Mouse (Mus musculus): Measurements from ENCODE around the gene Pdzd7.
A peak's percentile ranks its signal among the peaks of the same experiment; 100 is the strongest.
"Not testable (repeated sequence)": the region's sequence is repeated elsewhere in the genome, so short reads cannot be mapped to it uniquely, and the experiment has no call there.

Pdzd7 gene

DNA sequence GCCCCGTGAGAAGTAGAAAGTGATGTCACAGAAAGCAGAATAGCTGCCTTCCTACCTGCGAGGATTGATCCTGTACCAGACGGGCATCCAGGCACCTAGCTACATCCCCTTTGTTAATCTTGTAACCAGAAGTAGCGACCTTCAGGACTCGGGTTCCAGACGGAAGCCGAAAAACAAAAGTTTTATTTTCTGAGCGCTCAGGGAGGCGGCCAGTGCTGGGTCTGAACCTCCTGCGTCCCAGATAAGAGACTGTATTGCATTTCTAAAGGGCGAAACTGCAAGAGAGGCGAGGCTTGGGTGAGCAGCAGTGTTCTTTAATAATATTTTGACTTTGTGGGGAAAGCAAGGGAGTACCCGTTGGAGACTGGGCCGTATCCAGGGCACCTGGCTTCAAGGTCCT, 13.3 kb upstream of the Pdzd7 start:
- no peak for DNase-seq (ENCODE audit: low spot score in 2 of 2)

DNA sequence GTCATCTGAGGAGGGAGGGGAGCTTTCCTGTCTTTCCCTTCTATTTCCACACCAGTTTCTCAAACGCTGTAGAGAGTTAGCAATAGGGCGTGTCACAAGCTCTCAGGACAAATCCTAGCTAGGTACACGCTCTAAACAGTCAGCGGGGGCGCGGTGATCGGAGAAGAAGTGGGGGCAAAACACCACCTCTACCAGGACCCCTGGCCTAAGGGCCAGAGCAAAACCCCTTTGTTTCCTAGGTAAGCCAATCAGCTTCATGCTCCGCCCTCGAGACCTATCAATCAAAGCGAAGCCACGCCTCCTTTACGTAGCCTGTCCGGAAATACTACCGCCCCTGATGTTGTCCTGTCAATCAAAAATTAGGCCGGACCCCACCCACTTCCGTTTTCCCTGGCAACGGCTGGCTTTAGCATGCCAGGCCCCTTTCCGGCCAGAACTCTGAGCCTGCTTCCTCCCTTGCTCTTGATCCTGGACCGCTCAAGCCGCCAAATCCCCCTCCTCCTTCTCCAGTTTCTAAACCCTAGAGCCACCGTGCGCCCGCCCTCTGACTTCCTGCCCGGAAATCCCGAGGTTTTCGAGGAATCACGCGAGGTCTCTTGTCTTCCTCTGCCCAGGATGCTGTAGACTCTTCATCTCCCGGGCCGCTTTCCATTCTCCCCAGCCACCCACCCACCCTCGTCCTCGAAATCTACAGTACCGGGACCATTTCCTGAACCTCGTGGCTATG, 12.8 kb upstream of the Pdzd7 start:
- peak; percentile 95 to 97 for DNase-seq (ENCODE audit: low spot score in 2 of 2)

DNA sequence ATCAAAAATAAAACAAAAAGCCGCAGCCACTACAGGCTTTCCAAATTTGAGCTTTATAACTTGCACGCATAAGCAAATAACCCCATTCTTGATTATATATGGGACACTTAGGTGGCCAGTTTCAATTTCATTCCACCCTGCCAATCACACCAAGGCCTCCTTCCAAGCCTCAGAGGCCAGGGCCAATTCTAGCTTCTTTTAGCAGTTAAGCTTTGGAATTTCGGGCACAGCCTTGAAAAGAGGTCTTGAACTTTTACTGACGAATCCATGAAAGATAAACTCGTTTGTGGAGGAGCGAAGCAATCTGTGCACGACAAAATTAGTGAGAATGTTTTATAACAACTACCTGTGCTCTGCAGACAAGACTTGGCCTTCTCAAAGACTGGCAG, 12.2 kb upstream of the Pdzd7 start:
- DNase-seq (ENCODE audit: low spot score in 2 of 2) = peak in 1 of 2 experiments; percentile 42

DNA sequence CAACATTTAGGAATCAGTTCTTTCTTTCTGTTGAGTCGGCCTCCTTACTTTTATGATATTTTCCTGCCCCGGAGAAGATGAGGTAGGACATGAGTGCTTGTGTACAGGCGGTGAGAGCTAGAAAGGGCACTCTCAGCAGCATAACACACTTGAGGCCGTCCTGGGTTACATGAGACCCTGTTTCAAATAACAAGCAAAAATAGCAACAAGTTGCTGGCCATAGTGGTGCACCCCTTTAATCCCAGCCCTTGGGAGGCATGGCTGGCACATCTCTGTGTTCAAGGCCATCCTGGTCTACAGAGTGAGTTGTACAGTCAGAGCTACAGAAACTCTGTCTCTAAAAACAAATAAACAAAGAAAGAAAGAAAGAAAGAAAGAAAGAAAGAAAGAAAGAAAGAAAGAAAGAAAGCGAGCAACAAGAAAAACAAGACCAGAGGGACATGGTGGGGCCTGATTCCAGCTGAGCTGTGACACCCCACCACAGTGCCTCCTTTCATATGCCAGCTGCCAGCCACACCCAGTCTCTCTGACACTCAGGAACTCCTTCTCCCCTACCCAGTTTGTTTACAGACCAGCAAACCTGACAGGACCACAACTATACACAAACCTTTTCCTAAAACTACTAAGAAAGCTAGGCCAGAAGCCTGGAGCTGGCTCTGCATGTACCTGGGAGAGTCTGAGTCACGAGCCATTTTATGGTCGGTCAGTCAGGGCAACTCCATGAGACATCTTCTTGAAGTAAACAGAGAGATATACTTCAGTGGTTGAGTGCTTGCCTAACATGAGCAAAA, 11.6 kb upstream of the Pdzd7 start:
- no peak for DNase-seq (ENCODE audit: low spot score in 2 of 2)

DNA sequence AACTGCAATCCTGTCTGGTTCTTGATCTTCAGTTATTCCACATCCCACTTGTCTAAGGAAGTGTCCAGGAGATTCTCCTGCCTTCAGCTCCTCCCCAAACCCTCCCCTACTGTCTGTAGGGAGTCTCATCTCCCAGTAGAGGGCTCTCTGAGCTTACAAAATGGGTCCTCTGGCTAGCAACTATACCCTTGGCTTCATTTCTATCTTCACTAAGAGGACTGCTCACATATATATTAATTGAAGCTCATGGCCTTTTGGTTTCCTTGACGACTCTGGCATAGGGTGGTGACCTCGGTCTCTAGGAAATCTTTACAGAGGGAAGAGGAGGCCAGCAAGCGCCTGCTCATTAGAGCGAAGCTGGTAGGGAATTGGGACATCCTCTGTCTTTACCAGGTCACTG, 10.8 kb upstream of the Pdzd7 start:
- DNase-seq (ENCODE audit: low spot score in 2 of 2) = no peak

DNA sequence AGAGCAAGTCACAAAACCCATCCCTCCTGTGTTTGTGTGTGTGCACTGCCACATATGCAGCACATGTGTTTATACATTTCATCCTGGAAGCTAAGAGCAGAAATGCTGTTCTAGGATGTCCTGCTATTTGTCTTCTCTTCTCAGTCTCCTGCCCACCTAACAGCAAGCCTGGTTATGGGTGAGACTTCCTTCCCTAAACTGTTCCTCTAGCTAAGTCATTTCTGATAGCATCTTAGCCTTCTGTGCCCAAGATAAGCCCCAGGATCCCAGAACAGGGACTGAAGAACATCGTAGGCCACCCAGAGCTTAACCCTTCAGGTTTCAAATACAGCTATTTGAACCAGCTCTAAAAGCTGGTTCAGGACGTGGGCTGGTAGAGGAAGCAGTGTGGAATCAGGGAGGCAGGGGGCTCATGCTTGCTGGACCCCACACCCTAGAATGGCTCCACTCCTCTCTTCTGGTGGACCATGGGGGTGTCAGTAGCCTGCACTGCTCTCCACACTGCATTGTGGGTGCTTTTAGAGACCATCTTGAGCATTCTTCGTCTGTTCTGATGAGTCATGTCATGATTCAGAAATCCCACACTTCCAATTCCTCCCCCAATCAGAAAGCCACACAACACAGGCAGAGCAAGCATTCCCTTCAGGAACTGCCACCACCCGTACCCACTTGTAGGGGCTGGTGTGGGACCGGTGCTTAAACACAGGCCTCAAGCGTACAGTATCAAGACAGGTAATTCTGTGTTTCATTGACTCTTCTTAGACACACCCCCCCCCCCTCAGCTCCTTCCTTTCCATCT, 9.6 kb upstream of the Pdzd7 start:
- no peak for DNase-seq (ENCODE audit: low spot score in 2 of 2)

DNA sequence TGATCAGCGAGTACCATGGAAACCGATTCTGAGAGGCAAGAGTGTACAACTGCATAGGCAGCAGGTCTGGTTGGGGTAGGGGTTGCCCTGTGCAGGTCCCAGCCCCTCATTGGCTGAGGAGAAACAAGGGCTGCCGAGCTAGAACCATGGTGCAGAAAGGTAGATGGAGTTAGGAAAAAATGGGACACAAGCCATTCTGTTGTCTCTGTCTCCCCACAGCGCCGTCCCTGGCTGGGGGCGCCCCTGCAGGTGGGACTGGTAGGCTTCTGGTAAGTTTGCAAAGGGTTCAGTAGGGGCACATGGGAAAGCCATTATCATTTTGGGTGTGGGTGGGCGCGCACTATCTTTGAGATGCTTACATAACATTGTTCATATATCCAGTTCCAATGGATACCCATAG, 7.9 kb upstream of the Pdzd7 start:
- DNase-seq (ENCODE audit: low spot score in 2 of 2) = no peak

DNA sequence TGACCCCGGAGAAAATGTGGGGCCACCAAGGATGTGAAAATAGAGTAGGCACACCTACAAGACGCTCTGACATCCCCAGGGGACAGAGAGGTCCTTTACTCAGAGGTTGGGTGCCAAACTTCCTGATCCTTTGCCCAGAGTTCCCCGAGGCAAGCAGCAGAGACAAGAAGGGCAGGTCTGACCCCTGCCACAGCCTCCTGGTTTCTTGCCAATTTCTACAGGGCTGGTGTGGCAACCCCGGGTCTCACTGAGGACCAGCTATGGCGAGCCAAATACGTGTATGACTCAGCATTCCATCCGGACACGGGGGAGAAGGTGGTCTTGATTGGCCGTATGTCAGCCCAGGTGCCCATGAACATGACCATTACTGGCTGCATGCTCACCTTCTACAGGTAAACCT, 4.0 kb upstream of the Pdzd7 start:
- no peak for DNase-seq (ENCODE audit: low spot score in 2 of 2)

DNA sequence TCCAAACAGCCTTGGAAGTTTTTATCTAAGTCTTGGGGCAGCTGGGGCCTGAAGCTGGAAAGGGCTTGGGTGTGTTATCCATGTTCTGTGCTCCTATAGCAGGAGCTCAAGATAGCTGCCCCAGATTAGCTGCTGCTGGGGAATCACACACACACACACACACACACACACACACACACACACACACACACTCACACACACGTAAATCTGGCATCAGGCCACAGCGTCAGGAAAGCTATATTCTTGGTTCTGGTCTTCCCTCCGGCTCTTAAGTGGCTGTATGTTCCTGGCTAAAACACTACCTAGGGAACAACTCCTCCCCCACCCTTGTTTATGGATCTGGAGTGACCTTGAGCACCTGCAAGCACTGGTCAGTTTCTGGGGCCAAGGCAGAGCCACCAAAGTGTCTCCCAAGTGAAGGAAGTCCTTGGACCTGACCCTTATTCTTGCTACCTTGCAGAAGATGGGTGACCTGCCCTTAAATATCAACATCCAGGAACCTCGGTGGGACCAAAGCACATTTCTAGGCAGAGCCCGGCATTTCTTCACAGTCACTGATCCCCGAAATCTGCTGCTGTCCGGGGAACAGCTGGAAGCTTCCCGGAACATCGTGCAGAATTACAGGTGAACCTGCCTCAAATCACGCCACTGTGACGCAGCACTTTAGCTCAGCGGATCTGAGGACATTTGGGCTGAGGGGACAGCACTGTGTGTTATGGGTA, 3.3 kb upstream of the Pdzd7 start:
- DNase-seq (ENCODE audit: low spot score in 2 of 2) = no peak

DNA sequence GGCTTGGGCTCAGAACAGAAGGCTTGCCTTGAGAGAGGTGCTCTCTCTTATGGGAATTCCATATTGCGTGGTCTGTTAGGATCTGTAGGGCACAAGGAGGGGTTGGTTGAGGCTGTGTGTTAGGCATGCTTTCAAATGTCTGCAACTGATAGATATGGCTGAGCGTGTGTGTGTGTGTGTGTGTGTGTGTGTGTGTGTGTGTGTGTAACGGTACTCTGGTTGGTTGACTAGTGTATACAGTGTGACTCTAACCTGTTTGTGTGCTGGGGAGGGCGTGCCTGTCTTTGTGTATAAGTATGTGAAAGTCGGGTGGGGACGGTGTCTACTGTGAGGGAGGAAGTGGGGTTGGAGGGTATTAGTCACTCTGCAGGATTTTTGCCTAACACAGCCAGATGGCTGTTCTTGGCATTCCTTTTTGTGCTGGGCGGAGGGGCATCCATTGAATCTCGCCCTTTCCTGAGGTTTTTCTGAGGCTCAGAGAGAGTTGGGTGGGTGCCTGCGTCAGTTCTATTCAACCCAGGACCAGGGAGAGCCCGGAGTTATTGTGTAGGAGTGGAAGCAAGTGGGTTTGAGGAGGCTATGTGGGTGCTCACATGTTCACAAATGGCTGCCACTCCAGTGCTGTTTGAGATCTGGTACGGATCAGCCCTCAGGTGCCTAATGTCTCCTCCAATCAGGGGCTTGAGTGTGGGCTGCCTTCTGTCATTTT, 2.6 kb upstream of the Pdzd7 start:
- DNase-seq (ENCODE audit: low spot score in 2 of 2) = peak; percentile 79 to 80

DNA sequence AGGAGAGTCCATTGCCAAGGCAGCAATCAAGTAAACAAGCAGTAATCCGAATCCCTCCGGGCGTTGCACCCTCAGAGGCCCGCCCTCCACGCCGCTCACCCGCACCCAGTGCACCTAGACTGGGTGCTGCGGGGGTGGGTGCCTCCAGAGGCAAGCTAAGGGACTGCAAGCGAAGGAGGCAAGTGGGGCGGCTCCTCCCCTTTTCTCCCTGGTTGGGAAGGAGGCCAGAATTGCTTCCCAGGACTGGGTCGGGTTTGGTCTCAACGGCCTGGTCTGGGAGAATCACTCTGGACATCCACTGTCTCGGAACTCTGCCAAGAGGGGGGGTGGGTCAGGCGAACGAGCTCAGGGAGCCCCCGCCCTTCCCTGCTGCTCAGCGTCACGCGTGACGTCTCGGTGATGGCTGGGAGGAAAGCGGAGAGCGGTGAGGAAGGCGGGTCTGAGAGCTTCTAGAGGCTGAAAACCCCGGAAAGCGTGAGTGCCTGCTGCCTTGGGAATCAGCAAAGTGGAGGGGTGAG, 2.0 kb upstream of the Pdzd7 start, which contains the start of gene Sfxn3:
Sfxn3 (plus strand) TSS at position 87 of the 518 bp plus-strand sequence.
- DNase-seq (ENCODE audit: low spot score in 2 of 2) = peak; percentile 97

DNA sequence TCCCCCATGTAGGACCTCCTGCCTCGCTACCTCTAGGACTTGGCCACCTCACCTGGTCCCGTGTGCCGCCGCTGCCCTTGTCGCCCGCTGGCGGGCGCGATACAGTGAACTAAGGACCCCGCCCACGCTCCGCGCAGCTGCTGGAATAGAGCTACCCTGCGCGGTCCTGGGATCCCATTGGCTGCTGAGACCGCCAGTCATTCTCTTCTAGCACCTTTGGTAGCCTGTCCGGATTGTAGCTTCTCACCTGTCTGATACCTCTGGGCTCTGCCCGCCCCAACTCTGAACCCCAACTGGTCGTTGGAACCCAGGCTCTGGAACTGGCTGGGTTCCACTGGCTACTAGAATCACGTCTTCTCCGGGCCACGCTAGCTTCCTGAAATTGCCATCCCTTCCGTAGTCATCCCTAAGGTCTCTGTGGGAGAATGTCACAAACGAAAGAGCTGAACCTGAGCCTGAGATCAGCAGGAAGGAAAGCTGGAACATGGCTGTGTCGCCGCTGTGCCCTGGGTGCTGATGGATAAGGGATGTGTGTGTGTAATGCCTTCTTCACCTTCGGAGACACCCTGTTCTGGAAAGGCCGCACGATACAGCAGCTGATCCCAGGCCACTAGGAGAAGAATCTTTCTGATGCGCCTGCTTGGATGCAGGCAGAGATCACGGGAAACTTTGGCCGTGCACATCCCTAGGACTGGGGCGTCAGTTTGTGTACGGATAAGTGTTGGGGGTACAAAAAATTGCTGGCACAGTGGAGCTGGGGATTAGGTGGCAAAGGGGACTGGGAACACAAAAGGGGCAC, 1.2 kb upstream of the Pdzd7 start:
- DNase-seq (ENCODE audit: low spot score in 2 of 2) = peak; percentile 81

DNA sequence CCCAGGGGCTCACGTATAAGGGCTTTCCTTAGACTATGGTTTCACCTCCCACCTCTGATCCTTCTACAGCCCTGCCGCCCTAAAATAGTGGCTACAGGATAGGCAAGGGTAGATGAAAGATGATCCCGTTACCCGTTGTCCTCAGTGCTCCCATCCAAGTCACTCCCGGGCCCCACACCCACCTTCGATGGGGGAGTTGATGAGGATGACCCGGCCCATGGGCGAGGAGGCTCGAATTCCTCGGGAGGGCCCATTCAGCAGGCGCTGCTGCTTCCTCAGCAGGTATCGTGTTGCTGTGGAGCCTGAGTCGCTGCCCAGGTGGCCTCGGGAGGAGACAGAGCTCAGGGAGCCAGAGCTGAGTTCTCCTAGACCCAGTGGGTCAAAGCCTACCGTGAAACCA, 281 bp downstream of the Pdzd7 start:
- DNase-seq (ENCODE audit: low spot score in 2 of 2) = no peak

DNA sequence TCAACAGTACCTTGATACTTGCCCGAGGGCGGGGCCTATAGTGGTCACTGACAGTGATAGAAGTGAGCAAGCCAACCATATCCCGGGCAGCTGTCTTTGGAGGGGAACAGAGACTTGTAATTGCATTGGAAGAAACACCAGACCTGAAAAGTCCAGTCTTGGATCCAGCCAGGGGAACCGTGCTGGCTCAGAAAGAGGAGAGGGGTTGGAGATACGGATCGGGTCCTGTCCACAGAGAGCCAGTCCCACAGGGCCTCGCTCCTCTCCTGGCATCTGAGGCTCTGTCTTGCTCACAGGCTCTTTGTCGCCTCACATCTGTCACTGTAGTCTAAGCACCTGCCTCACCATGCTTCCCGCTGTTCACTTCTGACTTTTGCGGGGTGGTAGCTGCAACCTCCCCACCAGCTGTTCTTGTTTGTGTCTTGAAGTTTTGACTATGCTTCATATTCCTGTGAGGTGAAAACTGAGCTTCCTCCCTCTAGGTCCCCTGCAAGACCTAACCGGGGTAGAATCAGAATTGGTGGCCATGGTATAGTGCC, 1.1 kb downstream of the Pdzd7 start:
- no peak for DNase-seq (ENCODE audit: low spot score in 2 of 2)

DNA sequence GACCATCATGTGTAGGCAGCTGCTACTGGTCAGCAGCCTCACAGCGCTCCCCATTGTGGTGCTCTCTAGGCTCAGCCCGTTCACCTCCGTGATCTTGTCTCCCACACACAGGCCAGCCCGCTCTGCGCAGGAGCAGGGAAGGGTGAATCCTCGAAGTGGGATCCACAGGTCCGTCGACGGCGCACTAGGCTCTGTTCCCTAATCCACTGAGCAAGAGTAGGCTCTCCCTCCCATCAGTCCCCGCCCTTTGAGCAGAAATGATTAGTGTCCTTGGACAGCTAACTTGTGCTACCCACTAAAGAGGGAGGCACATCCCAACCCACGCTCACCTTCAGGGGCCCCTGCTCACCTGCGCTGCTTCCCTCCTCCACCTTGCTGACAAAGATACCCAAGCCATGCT, 5.3 kb downstream of the Pdzd7 start:
- DNase-seq (ENCODE audit: low spot score in 2 of 2) = no peak

DNA sequence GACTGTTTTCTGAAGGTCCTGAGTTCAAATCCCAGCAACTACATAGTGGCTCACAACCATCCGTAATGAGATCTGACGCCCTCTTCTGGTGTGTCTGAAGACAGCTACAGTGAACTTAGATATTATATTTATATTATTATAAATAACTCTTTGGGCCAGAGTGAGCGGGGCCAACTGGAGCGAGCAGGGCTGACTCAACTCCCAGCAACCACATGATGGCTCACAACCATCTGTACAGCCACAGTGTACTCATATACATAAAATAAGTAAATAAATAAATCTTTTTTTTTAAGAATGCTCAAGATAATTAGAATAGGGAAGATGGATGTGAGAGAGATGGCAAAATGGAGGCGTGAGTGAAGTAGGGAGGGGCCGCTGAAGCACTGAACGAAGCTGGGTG, 7.3 kb downstream of the Pdzd7 start:
- not testable (repeated sequence) for DNase-seq (ENCODE audit: low spot score in 2 of 2)

DNA sequence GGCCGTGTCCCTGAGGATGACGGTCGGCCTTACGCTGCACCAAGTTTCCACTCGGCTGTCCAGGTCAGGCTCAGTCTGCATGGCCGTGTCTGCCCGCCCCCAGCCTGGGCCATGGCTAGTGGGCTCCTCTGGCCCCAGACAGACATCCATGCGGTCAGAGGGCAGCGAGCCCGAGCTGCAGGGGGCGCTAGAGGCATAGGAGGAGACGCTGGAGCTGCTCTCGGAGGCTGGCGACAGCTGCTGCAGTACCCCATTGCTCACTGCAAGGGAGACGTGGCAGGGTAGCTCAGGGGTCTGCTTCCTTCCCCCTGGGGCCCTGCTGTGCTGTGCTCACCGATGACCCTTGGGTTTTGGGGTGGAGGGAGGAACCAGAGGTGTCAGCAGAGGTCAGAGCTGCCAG, 8.7 kb downstream of the Pdzd7 start:
- DNase-seq (ENCODE audit: low spot score in 2 of 2) = no peak

DNA sequence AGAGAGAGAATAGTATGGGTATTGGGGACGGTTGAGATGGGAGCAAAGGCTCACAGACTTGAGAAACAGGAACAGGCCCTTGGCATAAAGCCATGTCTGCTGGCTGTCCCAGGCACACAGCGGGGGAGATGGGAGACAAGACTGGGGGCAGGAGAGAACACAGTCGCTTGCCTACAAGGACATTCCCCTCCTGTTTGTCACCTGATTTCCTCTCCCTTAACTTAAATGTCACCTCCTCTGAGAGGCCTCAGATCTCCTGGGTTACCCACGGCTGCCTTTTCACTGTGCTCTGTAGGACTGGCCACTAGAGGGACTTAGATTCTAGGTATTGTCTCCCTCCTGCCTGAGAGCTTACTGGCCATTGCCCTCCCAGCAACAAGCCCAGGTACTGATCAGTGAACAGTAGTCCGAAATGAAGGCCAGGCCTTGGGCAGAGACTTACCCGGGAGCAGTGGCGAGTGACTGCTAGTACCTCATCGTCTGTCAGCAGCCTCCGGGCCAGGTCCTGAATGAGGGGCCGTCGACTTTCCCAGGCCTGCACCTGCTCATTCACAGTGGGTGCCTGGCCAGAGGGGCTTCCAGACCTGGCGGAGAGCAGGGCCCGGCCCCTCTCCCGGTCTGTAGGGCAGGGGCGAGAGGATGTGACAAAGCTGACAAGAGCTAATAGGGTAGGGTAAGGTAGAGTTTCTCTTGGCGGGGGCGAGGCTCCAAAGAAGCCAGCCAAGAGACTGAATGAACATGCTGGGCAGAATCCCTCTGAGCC, 12.8 kb downstream of the Pdzd7 start:
- no peak for DNase-seq (ENCODE audit: low spot score in 2 of 2)

DNA sequence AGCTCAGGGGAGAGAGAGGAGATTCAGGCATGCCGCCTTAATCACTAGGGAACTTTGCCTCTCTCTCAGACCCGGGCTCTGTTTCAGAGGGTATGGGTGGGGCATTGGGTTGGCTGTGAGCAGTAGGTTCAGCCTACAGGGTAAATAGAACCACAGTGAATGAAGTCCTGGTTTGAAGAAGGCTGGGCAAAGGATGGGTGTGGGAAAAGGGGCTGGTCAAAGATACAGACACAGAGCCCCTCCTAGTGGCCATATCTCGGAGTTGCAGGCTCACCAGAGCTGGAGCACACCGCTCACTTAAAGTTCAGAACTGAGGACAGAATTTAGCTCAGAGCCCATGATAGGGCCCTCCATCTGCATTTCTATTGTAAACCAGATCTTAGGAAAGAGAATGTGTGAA, 13.7 kb downstream of the Pdzd7 start:
- peak in 1 of 2 experiments; percentile 81 for DNase-seq (ENCODE audit: low spot score in 2 of 2)
